Mouse (Mus musculus): Measurements from ENCODE around the gene Ift46.

DNA sequence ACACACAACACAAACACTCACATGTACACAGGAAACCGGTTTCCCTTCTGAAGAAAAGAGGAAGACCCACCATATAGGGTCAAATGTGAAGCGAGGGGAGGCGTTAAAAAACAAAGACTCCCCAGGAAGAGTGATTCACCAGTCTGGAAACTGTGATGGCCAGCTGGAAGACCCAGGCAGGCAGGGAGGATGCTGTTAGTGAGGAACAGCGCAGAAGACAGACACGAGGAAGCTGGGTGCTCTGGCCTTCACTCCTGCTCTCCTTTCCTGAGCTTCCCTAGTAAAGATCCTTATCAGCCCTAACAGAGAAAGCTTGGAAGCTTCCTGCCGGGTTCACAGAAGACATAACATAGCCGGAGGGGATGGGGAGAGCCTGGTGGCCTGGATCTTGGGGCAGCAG, 44.7 kb upstream of the Ift46 start:
- TF ChIP-seq CHD2 (IDR thresholded peaks at IDR 0.05; ENCODE audit: low read length), result no peak
- no peak for TF ChIP-seq CTCF (IDR thresholded peaks at IDR 0.05 in 2 of 3, conservative IDR thresholded peaks at IDR 0.05 in 1 of 3; ENCODE audit: control insufficient read depth in 1 of 3, insufficient read depth in 1 of 3, low read depth in 2 of 3, low read length in 3 of 3, poor library complexity in 1 of 3, severe bottlenecking in 1 of 3)
- no peak for TF ChIP-seq POLR2A (IDR thresholded peaks at IDR 0.05; ENCODE audit: control insufficient read depth in 1 of 2, insufficient read depth in 1 of 2, low read depth in 1 of 2, low read length in 2 of 2, poor library complexity in 1 of 2)
- no peak for TF ChIP-seq SIN3A (IDR thresholded peaks at IDR 0.05; ENCODE audit: low read length)
- no peak for TF ChIP-seq ZMIZ1 (IDR thresholded peaks at IDR 0.05; ENCODE audit: low read depth, low read length)
- no peak for TF ChIP-seq MAX (IDR thresholded peaks at IDR 0.05; ENCODE audit: low read length)
- TF ChIP-seq USF2 (IDR thresholded peaks at IDR 0.05; ENCODE audit: borderline replicate concordance in 1 of 2, insufficient read depth in 1 of 2, low read depth in 1 of 2, low read length in 2 of 2), result no peak
